Mouse (Mus musculus) forebrain, embryonic 10.5 days (tissue): ENCODE data around the gene Cdyl. TPM values are rescaled to one million over a fixed set of nuclear protein-coding genes. Genes with fewer than 3 reads are reported as not detected.

ENCODE experiments used
- DNase-seq: peaks from one replicate; pipeline ENCODE4 v3.0.0-alpha.2; 2017; ENCODE audit warnings: low spot score; ENCODE audit errors: extremely low spot score
- H3K27ac ChIP-seq: fragments of 300-500 bp; sonication (generic); 2 replicates; pipeline ENCODE4 v1.5.1; 2016; ENCODE audit warnings: mild to moderate bottlenecking
- H3K27me3 ChIP-seq: fragments of 300-500 bp; sonication (generic); 2 replicates; pipeline ENCODE4 v1.6.1; 2016; ENCODE audit warnings: mild to moderate bottlenecking; ENCODE audit not compliant: poor library complexity, severe bottlenecking
- H3K36me3 ChIP-seq: fragments of 300-500 bp; sonication (generic); replicated peaks from 2 replicates; pipeline ENCODE4 v1.6.1; 2016; ENCODE audit warnings: mild to moderate bottlenecking, moderate library complexity
- H3K4me1 ChIP-seq: fragments of 300-500 bp; sonication (generic); 2 replicates; pipeline ENCODE4 v1.6.1; 2016
- H3K4me3 ChIP-seq: fragments of 300-500 bp; sonication (generic); 2 replicates; pipeline ENCODE4 v1.5.1; 2016; ENCODE audit warnings: mild to moderate bottlenecking, moderate library complexity
- H3K9me3 ChIP-seq: fragments of 300-500 bp; sonication (generic); 2 replicates; pipeline ENCODE4 v1.6.1; 2016; ENCODE audit warnings: mild to moderate bottlenecking, moderate library complexity
- WGBS: fragments of 180-500 bp; shearing (Covaris S2); methylation state at CpG from one replicate; pipeline ENCODE4 v1.1.7; 2016; 5-methylcytosine and 5-hydroxymethylcytosine counted together
- polyA plus RNA-seq: library from polyadenylated mRNA; unstranded; fragments of >200 nt; fragmentation: Nextera tagmentation; extraction: Ambion mirVana; gene quantifications from 2 replicates; pipeline ENCODE4 v1.2.1, GENCODE M21; 2016

Cdyl gene
- polyA plus RNA-seq, 1 experiment from 2014 or later: 10.9 TPM

GRCm38 (mm10) chr13:35652851-35653250 lies 6.8 kb upstream of the Cdyl start:
- no peak overlapping the region for H3K27ac ChIP-seq
- H3K4me3 ChIP-seq: no peak overlapping the region
- H3K9me3 ChIP-seq: no peaks in the 10 kb centered on the region
- H3K36me3 ChIP-seq: no peaks in the 10 kb centered on the region
- no peak for DNase-seq
- WGBS: 80% methylated on average over 4 of the region's 4 CpGs
- no peaks in the 10 kb centered on the region for H3K27me3 ChIP-seq
- no peaks in the 10 kb centered on the region for H3K4me1 ChIP-seq

DNA sequence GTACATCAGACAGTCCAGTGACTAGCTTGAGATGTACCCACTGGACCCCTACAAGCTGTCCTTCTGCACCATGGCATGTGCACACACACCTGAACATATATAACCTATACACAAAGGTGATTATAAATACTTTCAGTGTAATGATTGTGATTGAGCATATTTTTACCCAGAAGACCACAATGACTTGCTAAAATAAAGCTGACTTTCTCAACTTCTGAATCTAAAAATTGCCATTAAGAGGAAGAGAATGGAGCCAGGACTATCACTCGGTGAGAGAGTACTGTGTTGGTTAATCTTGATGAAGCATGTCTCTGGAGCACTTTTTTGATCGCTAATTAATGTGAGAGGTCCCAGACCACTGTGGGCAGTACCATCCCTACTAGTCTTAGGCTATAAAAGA lies 2.8 kb upstream of the Cdyl start:
- no peaks in the 10 kb centered on the region for H3K9me3 ChIP-seq
- no peaks in the 10 kb centered on the region for H3K36me3 ChIP-seq
- H3K27ac ChIP-seq: no peak overlapping the region
- WGBS: 85% methylated on average over 2 of the region's 2 CpGs
- H3K27me3 ChIP-seq: no peaks in the 10 kb centered on the region
- DNase-seq: no peak
- no peaks in the 10 kb centered on the region for H3K4me1 ChIP-seq
- no peak overlapping the region for H3K4me3 ChIP-seq

DNA sequence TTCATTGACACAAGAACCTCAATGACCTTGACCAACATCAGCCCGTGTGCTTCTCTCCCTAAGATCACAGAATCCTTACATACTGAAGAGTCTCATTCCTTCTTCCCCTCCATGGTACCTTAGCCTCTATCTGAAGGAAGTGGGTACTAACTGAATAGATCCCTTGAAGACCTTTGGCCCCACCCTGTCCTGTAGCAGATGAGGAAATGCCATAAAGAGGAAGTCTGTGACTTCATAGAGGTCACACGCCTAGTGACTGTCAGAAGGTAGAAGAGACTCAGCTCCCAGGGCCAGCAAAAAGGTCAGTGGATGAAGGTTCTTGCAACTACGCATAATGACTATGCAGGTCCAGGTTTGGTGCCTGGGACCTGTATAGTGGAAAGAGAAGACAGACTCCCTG lies 5.8 kb downstream of the Cdyl start:
- 94% methylated on average over 3 of the region's 3 CpGs for WGBS

GRCm38 (mm10) chr13:35669910-35670469 lies 10.4 kb downstream of the Cdyl start:
- Histone ChIP-seq H3K27ac (no peak overlapping the region), H3K36me3 (no peaks in the 10 kb centered on the region), H3K27me3 (no peaks in the 10 kb centered on the region), H3K4me1 (no peaks in the 10 kb centered on the region), H3K4me3 (no peak overlapping the region), H3K9me3 (no peaks in the 10 kb centered on the region)
- no peak for DNase-seq
- 90% methylated on average over 4 of the region's 4 CpGs for WGBS

More for the DNA sequence above, 5.8 kb downstream of the Cdyl start:
- no peaks in the 10 kb centered on the region for H3K36me3 ChIP-seq
- H3K4me3 ChIP-seq: no peak overlapping the region
- DNase-seq: no peak
- no peaks in the 10 kb centered on the region for H3K27me3 ChIP-seq
- H3K27ac ChIP-seq: no peak overlapping the region
- H3K9me3 ChIP-seq: no peaks in the 10 kb centered on the region
- no peaks in the 10 kb centered on the region for H3K4me1 ChIP-seq

GRCm38 (mm10) chr13:35670875-35671274 lies 11.2 kb downstream of the Cdyl start:
- no peak overlapping the region for H3K4me3 ChIP-seq
- no peak for DNase-seq
- 85% methylated on average over 4 of the region's 4 CpGs for WGBS
- H3K9me3 ChIP-seq: no peaks in the 10 kb centered on the region
- no peaks in the 10 kb centered on the region for H3K27me3 ChIP-seq
- H3K27ac ChIP-seq: no peak overlapping the region
- H3K4me1 ChIP-seq: no peaks in the 10 kb centered on the region
- no peaks in the 10 kb centered on the region for H3K36me3 ChIP-seq

GRCm38 (mm10) chr13:35676921-35677320 lies 17.3 kb downstream of the Cdyl start:
- H3K27ac ChIP-seq: no peak overlapping the region
- H3K4me1 ChIP-seq: no peaks in the 10 kb centered on the region
- WGBS: 100% methylated on average over 1 of the region's 1 CpGs
- DNase-seq: no peak
- no peaks in the 10 kb centered on the region for H3K9me3 ChIP-seq
- no peaks in the 10 kb centered on the region for H3K36me3 ChIP-seq
- H3K27me3 ChIP-seq: no peaks in the 10 kb centered on the region
- H3K4me3 ChIP-seq: no peak overlapping the region

GRCm38 (mm10) chr13:35677433-35678051 lies 17.9 kb downstream of the Cdyl start:
- Histone ChIP-seq H3K4me3 (no peak overlapping the region), H3K36me3 (no peaks in the 10 kb centered on the region), H3K4me1 (no peaks in the 10 kb centered on the region), H3K27ac (no peak overlapping the region), H3K9me3 (no peaks in the 10 kb centered on the region), H3K27me3 (no peaks in the 10 kb centered on the region)
- 79% methylated on average over 7 of the region's 7 CpGs for WGBS
- no peak for DNase-seq

GRCm38 (mm10) chr13:35678691-35679090 lies 19.1 kb downstream of the Cdyl start:
- Histone ChIP-seq H3K27ac (no peak overlapping the region), H3K4me3 (no peak overlapping the region), H3K27me3 (no peaks in the 10 kb centered on the region), H3K36me3 (no peaks in the 10 kb centered on the region), H3K9me3 (no peaks in the 10 kb centered on the region), H3K4me1 (no peaks in the 10 kb centered on the region)
- no peak for DNase-seq
- WGBS: 94% methylated on average over 6 of the region's 6 CpGs

- Histone ChIP-seq H3K4me3 (no peak overlapping the region), H3K9me3 (no peaks in the 10 kb centered on the region), H3K36me3 (no peaks in the 10 kb centered on the region), H3K4me1 (no peaks in the 10 kb centered on the region), H3K27ac (no peak overlapping the region), H3K27me3 (no peaks in the 10 kb centered on the region)
- DNase-seq: no peak
- WGBS: 82% methylated on average over 3 of the region's 3 CpGs
Observed at GRCm38 (mm10) chr13:35681361-35681760, 21.7 kb downstream of the Cdyl start.

GRCm38 (mm10) chr13:35686273-35686672 lies 26.6 kb downstream of the Cdyl start:
- Histone ChIP-seq H3K9me3 (no peaks in the 10 kb centered on the region), H3K4me1 (no peaks in the 10 kb centered on the region), H3K27me3 (no peaks in the 10 kb centered on the region), H3K27ac (no peak overlapping the region), H3K4me3 (no peak overlapping the region), H3K36me3 (no peaks in the 10 kb centered on the region)
- DNase-seq: no peak
- WGBS: 86% methylated on average over 8 of the region's 8 CpGs

GRCm38 (mm10) chr13:35689560-35689959 lies 29.9 kb downstream of the Cdyl start:
- Histone ChIP-seq H3K4me1 (no peaks in the 10 kb centered on the region), H3K9me3 (no peaks in the 10 kb centered on the region), H3K27me3 (no peaks in the 10 kb centered on the region), H3K36me3 (no peaks in the 10 kb centered on the region), H3K4me3 (no peak overlapping the region), H3K27ac (no peak overlapping the region)
- WGBS: 89% methylated on average over 3 of the region's 3 CpGs
- no peak for DNase-seq

GRCm38 (mm10) chr13:35717658-35718057 lies 58.0 kb downstream of the Cdyl start:
- H3K27me3 ChIP-seq: no peaks in the 10 kb centered on the region
- H3K4me3 ChIP-seq: no peak overlapping the region
- no peaks in the 10 kb centered on the region for H3K9me3 ChIP-seq
- H3K27ac ChIP-seq: no peak overlapping the region
- 82% methylated on average over 4 of the region's 4 CpGs for WGBS
- DNase-seq: no peak
- no peaks in the 10 kb centered on the region for H3K4me1 ChIP-seq
- no peaks in the 10 kb centered on the region for H3K36me3 ChIP-seq

- Histone ChIP-seq H3K27me3 (no peaks in the 10 kb centered on the region), H3K9me3 (no peaks in the 10 kb centered on the region), H3K4me1 (no peaks in the 10 kb centered on the region), H3K36me3 (no peaks in the 10 kb centered on the region), H3K27ac (no peak overlapping the region), H3K4me3 (no peak overlapping the region)
- no peak for DNase-seq
- WGBS: 83% methylated on average over 6 of the region's 6 CpGs
Observed at GRCm38 (mm10) chr13:35719581-35719980, 59.9 kb downstream of the Cdyl start.

GRCm38 (mm10) chr13:35723073-35723472 lies 63.4 kb downstream of the Cdyl start:
- H3K9me3 ChIP-seq: no peaks in the 10 kb centered on the region
- no peak for DNase-seq
- WGBS: 83% methylated on average over 1 of the region's 1 CpGs
- no peaks in the 10 kb centered on the region for H3K4me1 ChIP-seq
- H3K36me3 ChIP-seq: no peaks in the 10 kb centered on the region
- H3K4me3 ChIP-seq: no peak overlapping the region
- H3K27ac ChIP-seq: no peak overlapping the region
- H3K27me3 ChIP-seq: no peaks in the 10 kb centered on the region
